9 mouse cellular contexts compared by ENCODE assay signal in genomic region chr19:58918597-58918996, GRCm38 (mm10). TPM values are rescaled to one million over a fixed set of nuclear protein-coding genes. Genes with fewer than 3 reads are reported as not detected.
A peak's percentile ranks its signal among the peaks of the same experiment; 100 is the strongest.
DNase-seq lines count a peak whose midpoint lies in the region; ATAC-seq and TF ChIP-seq lines count a peak whose summit lies in the region.
"Had no signal": no experiment of that assay in that cellular context is flagged by ENCODE, and none has a peak within 500 bp of the region (broad histone marks: within the 10 kb centered on the region; RNA-seq: fewer than 3 reads in every experiment).

No protein-coding gene starts in this region.

- no peaks in the 10 kb centered on the region for H3K36me3 ChIP-seq in lung, embryonic 14.5 days (ENCODE audit: insufficient read depth)
- H3K36me3 ChIP-seq in liver, embryonic 12.5 days, result no peaks in the 10 kb centered on the region
- H3K36me3 ChIP-seq in stomach, embryonic 15.5 days, result no peaks in the 10 kb centered on the region

- WGBS in lung, embryonic 14.5 days, result 3% methylated on average over 11 of the region's 11 CpGs
- WGBS in liver, embryonic 12.5 days (ENCODE audit: insufficient replicate concordance), result 13% methylated on average over 11 of the region's 11 CpGs
- WGBS in stomach, embryonic 15.5 days, result 3% methylated on average over 11 of the region's 11 CpGs

- no peak overlapping the region for H3K27ac ChIP-seq in lung, embryonic 14.5 days (ENCODE audit: low read depth)
- no peak overlapping the region for H3K27ac ChIP-seq in embryonic fibroblast, embryonic 13.5 days (ENCODE audit: insufficient read depth, low read length)
- no peak overlapping the region for H3K27ac ChIP-seq in liver, embryonic 12.5 days
- H3K27ac ChIP-seq in stomach, embryonic 15.5 days, result no peak overlapping the region

- H3K9me3 ChIP-seq in lung, embryonic 14.5 days (ENCODE audit: low read depth, low read length), result no peaks in the 10 kb centered on the region
- no peaks in the 10 kb centered on the region for H3K9me3 ChIP-seq in liver, embryonic 12.5 days (replicated peaks)
- no peaks in the 10 kb centered on the region for H3K9me3 ChIP-seq in stomach, embryonic 15.5 days

- H3K9ac ChIP-seq in lung, embryonic 14.5 days, result peak overlapping the region; percentile 29; the same call in 1 of the 2 replicates
- no peak overlapping the region for H3K9ac ChIP-seq in liver, embryonic 12.5 days
- no peak overlapping the region for H3K9ac ChIP-seq in stomach, embryonic 15.5 days

- no peaks in the 10 kb centered on the region for H3K4me1 ChIP-seq in lung, embryonic 14.5 days (ENCODE audit: insufficient read depth)
- no peaks in the 10 kb centered on the region; the same call in 1 of the 2 replicates for H3K4me1 ChIP-seq in embryonic fibroblast, embryonic 13.5 days (ENCODE audit: control insufficient read depth, insufficient read depth, low read length)
- H3K4me1 ChIP-seq in liver, embryonic 12.5 days, result no peaks in the 10 kb centered on the region
- H3K4me1 ChIP-seq in stomach, embryonic 15.5 days, result 0 out of 2 replicates have a peak, but pooled peaks cover 2% of the 10 kb centered on the region

- ATAC-seq in lung, embryonic 14.5 days (ENCODE audit: insufficient read depth), result no peak
- ATAC-seq in liver, embryonic 12.5 days, result no peak
- ATAC-seq in stomach, embryonic 15.5 days (ENCODE audit: insufficient read depth, low FRiP score, low read depth), result no peak

- H3K27me3 ChIP-seq in lung, embryonic 14.5 days (ENCODE audit: insufficient read depth, low read length), result peaks cover 6% of the 10 kb centered on the region; the same call in 1 of the 2 replicates
- peaks cover 7% of the 10 kb centered on the region; the same call in 1 of the 2 replicates for H3K27me3 ChIP-seq in liver, embryonic 12.5 days (replicated peaks)
- 0 out of 2 replicates have a peak, but pooled peaks cover 2% of the 10 kb centered on the region for H3K27me3 ChIP-seq in stomach, embryonic 15.5 days (replicated peaks)

- peak overlapping the region; percentile 53 for H3K4me2 ChIP-seq in lung, embryonic 14.5 days
- H3K4me2 ChIP-seq in liver, embryonic 12.5 days, result peak overlapping the region; percentile 39
- peak overlapping the region; percentile 41 for H3K4me2 ChIP-seq in stomach, embryonic 15.5 days

- intact Hi-C loops in gastrocnemius, postnatal 36 days (cut with DNase I), result no loop called here

- peak; percentile 51 for DNase-seq in lung, embryonic 14.5 days
- no peak for DNase-seq in lung, postnatal 25 days (ENCODE audit: low spot score)
- DNase-seq in gastrocnemius, postnatal 36 days, result no peak
- DNase-seq in thymus, postnatal 25 days, result no peak
- DNase-seq in right cerebral cortex, postnatal 25 days, result no peak

- no peak for TF ChIP-seq POLR2A in embryonic fibroblast, embryonic 13.5 days (IDR thresholded peaks at IDR 0.05; ENCODE audit: low read depth, low read length)

- peak; percentile 41; the same call in 1 of the 2 replicates for TF ChIP-seq CTCF in lung, embryonic 14.5 days (IDR thresholded peaks at IDR 0.05; ENCODE audit: low read depth)
- TF ChIP-seq CTCF in embryonic fibroblast, embryonic 13.5 days (IDR thresholded peaks at IDR 0.05; ENCODE audit: borderline replicate concordance, insufficient read depth, low read length), result no peak

- peak overlapping the region; percentile 16; the same call in 1 of the 2 replicates for H3K4me3 ChIP-seq in lung, embryonic 14.5 days (ENCODE audit: low read depth, low read length)
- peak overlapping the region; percentile 4; the same call in 1 of the 2 replicates for H3K4me3 ChIP-seq in embryonic fibroblast, embryonic 13.5 days (ENCODE audit: insufficient read depth, low read length)
- H3K4me3 ChIP-seq in liver, embryonic 12.5 days, result peak overlapping the region; percentile 10; the same call in 1 of the 2 replicates
- peak overlapping the region; percentile 23; the same call in 1 of the 2 replicates for H3K4me3 ChIP-seq in stomach, embryonic 15.5 days (replicated peaks)
- H3K4me3 ChIP-seq: erythroblast, embryonic 14.5 days had no signal

RNA-seq across cellular contexts. Expression of gene Eno4, which starts 24.6 kb away (rescaled TPM):
- 0.50 and 0.88 TPM in 2 replicates for polyA plus RNA-seq in lung, embryonic 14.5 days (2014; fragmentation: Nextera tagmentation; extraction: Ambion mirVana)
- not detected in 2 replicates for polyA plus RNA-seq in embryonic fibroblast, embryonic 13.5 days (2011; ENCODE audit: insufficient read length, low read depth, missing spikeins)
- polyA plus RNA-seq in liver, embryonic 12.5 days (2016; fragmentation: Nextera tagmentation; extraction: Ambion mirVana), result 0.10 and 0.12 TPM in 2 replicates
- polyA plus RNA-seq in stomach, embryonic 15.5 days (2015; fragmentation: Nextera tagmentation; extraction: Ambion mirVana), result 0.26 and 0.63 TPM in 2 replicates
- total RNA-seq in gastrocnemius, postnatal 36 days (2021), result not detected
- polyA plus RNA-seq: erythroblast, embryonic 14.5 days had no signal

RNA-seq across cellular contexts. Expression of gene Hspa12a, which starts 24.9 kb away (rescaled TPM):
- 3.9 and 4.6 TPM in 2 replicates for polyA plus RNA-seq in lung, embryonic 14.5 days (2014; fragmentation: Nextera tagmentation; extraction: Ambion mirVana)
- polyA plus RNA-seq in embryonic fibroblast, embryonic 13.5 days (2011; ENCODE audit: insufficient read length, low read depth, missing spikeins), result 7.1 and 9.0 TPM in 2 replicates
- 1.2 and 1.3 TPM in 2 replicates for polyA plus RNA-seq in liver, embryonic 12.5 days (2016; fragmentation: Nextera tagmentation; extraction: Ambion mirVana)
- polyA plus RNA-seq in stomach, embryonic 15.5 days (2015; fragmentation: Nextera tagmentation; extraction: Ambion mirVana), result 5.2 and 6.0 TPM in 2 replicates
- total RNA-seq in gastrocnemius, postnatal 36 days (2021), result 1 to 10 TPM; 4.0 to 6.4 TPM
- polyA plus RNA-seq: erythroblast, embryonic 14.5 days had no signal
